Mouse (Mus musculus): ENCODE measurements around the gene Ankrd63.

GRCm38 (mm10) chr2:118750476-118750875, 46.7 kb upstream of the Ankrd63 start:
- TF ChIP-seq CTCF (conservative IDR thresholded peaks at IDR 0.05; ENCODE audit: insufficient read depth, insufficient read length, low read depth, low read length), result no peak
- no peak for TF ChIP-seq POLR2A (IDR thresholded peaks at IDR 0.05; ENCODE audit: low read depth, low read length)

All from kidney, adult 2 months (tissue).